Mouse (Mus musculus) Muller cell, postnatal 12 days (primary cell): Measurements from ENCODE around the gene Tln1.
"Not testable (repeated sequence)": the region's sequence is repeated elsewhere in the genome, so short reads cannot be mapped to it uniquely, and the experiment has no call there.

Experiments
- DNase-seq: peaks from one replicate; pipeline ENCODE4 v3.0.0-alpha.2; 2015; ENCODE audit errors: inconsistent ontology term

Gene Tln1

GRCm38 (mm10) chr4:43506074-43506473, 56.4 kb downstream of the Tln1 start:
- DNase-seq = no peak

DNA sequence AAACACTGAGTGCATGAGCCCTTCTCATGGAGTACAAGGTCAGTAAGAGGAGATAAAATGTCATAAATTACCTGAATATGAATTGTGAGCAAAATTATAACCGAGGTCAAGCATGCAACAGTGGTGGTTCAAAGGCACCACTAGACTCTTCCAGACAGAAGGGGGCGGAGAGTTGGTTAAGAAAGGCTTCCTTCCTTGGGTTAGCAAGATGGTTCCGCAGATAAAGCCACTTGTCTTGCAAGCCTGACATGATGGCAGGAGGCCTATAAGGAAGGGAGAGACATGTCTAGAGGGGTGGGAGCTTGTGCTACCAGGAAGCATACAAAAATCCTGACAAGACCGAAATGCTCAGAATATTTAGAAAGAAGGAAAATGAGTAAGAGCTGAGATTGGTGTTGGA, 58.2 kb downstream of the Tln1 start:
- DNase-seq = no peak

DNA sequence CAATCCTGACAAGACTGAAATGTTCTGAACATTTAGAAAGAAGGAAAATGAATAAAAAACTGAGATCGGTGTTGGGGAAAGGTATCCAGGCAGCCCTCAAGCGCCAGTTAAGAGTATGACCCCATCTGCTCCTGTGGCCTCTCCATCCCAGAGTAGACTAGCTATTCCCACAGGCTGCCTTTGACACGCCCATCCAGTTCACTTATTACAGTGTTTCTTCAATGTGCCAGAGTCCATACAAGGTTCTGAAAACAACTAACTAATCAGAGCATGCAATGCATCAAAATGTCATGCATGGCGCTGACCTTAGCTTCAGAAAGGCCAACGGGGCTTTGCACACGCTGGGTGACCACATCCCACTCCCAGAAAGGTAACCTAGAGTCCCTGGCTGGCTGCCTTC, 59.0 kb downstream of the Tln1 start:
- DNase-seq = no peak

DNA sequence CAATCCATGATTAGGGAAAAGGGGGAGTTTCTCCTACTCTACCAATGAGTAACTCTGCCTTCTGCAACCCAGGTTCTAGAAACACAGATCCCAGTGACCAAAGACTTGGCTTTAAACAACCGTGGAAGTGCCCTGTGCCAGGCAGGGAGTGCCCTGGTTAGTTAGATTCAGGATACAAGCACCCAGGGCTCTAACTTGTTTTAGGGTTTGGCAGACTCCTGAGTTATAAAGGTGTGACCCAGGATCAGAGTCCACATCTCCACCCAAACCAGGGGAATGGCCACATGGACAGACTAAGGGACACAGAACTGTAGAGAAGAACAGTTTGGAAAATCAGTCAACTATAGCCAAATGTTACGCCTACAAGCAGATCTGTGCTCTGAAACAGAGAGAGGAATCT, 59.5 kb downstream of the Tln1 start:
- no peak for DNase-seq

DNA sequence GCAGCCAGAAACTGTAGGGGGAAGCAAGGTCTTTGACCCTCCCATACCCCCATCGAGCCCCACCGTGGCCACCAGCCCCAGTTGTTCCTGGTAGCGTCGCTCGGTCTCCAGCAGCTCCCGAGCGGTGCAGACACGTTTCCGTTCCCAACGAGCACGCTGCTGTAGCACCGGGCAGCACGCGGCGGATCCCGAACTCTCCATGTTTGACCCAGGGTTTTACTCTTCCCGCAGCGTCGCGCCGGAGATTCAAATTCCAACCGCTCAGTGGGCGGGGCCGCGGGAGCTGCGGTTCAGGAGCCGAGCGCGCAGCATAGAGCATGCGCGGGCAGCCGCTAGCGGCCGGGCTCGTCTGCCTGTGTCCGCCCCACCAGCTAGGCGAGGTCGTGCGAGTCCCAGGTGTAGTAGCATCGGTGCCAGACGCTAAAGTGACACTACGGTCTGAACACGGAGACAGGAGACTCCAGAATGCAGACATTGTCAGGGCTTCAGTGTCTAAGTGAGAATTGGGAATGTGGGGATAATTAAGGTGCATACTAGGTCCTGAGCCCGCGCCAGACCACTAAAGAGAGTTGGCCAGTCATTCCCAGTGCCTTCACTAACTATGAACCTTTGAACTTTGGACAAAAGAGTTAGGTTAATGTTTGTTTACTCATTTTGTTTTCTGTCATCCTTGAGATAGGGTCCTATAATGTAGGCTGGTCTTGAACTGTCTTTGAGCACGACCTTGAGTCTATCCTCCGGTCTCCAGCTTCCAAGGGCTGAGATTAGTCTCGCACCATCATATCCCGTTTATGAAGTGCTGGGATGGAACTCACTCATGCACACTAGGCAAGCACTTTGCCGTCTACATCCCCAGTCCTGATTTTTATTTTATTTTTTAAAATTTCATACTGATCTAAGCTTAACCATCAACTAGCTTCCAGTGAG, 62.8 kb downstream of the Tln1 start, which contains the start of gene Arhgef39:
Gene Arhgef39, minus strand, starts transcription at position 289 of the 927 bp plus-strand sequence.
- DNase-seq = peak; percentile 87

- DNase-seq = no peak
Measured at GRCm38 (mm10) chr4:43498983-43499382, 63.5 kb downstream of the Tln1 start.

DNA sequence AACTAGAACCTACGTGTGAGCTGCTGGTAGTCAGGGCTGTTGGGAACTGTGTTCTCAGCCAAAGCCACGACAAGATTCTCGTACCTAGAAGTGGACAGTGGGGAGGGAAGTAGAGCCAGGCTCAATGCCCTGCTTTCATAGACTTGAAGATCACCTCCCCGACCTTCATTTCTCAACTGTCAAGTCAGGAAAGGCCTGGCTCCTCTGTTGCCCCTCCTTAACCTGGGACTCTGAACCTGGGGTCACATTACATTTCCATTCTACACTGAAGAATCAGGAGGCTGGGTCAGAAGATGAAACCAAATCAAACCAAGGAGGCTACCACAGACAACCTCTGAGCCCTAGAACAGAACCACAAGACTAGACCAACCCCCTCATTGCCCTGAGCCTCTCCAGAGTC, 64.5 kb downstream of the Tln1 start:
- no peak for DNase-seq

- DNase-seq = no peak
Measured at GRCm38 (mm10) chr4:43497405-43497804, 65.1 kb downstream of the Tln1 start.

GRCm38 (mm10) chr4:43496587-43496986, 65.9 kb downstream of the Tln1 start:
- DNase-seq = no peak

DNA sequence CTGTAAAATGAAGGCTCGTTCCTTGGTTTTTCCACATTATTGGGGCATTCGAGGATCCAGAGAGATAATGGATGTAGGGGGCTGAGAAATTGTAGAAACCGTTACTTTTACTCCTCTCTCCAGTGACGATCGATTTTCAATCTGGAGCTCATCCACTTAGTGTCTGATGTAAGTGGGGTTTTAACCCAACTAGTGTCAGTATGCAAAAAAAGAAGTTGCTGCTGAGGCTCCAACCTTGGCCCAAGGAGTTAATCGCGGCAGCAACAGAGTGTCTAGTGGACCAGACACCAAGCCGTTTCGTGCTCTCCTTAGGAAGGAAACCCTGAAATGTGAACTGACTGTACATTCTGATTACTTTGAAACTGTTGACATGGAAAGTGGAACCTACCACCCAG, 68.6 kb downstream of the Tln1 start:
- DNase-seq = no peak

- DNase-seq = peak; percentile 96
Measured at GRCm38 (mm10) chr4:43493186-43493845, 69.2 kb downstream of the Tln1 start.

DNA sequence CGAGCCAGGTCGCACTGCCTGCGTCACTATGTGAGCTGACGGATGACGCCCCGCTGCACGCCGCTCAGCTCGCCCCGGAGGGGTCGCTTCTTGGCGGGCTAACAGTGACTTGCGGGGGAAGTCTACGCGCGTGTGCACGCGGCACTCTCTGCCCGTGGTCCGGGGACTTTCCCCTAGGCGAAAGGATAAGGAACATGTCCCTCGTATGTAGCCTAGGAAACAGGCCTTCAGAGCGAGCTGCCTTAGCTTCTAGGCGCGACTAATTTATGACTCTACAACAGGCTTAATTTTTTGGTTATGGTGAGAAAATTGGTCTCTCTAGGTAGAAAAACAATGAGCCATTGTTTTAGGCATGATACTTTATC, 69.7 kb downstream of the Tln1 start, which contains the start of gene Ccdc107:
Gene Ccdc107, plus strand, starts transcription at position 80 of the 365 bp plus-strand sequence.
- DNase-seq = peak; percentile 97

GRCm38 (mm10) chr4:43492101-43492820, 70.2 kb downstream of the Tln1 start:
- peak; percentile 57 for DNase-seq

DNA sequence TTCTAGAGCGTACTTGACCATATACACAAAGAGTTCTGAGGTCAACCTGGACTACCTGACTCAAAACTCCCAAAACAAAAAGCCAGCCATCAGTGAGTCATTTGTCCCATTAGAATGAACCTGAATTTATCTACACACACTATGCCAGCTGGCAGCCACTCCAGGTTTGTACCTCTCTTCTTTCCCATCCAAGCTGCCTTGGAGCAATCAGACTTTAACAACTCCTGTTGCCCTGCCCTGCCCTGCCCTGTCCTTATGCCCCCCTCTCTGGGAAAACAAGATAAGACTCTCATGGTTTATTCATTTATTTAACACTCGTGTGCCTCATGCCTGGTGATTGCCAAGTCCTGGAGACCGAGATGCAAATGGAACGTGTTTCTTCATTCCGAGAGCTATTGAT, 71.7 kb downstream of the Tln1 start:
- DNase-seq = no peak

DNA sequence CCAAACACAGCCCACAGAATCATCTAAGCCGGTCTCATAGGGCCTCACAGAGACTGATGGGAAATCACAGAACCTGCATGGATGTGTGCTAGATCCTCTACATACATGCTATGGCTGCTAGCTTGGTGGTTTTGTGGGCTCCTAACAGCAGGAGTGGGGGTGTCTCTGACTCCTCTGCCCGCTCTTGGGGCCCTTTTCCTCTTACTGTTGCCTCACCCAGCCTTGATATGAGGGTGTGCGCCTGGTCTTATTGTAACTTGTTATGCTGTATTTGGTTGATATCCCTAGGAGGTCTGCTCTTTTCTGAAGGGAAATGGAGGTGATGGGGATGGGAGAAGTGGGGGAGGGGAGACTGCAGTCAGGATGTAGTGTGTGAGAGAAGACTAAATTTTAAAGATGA, 72.9 kb downstream of the Tln1 start:
- DNase-seq = no peak

DNA sequence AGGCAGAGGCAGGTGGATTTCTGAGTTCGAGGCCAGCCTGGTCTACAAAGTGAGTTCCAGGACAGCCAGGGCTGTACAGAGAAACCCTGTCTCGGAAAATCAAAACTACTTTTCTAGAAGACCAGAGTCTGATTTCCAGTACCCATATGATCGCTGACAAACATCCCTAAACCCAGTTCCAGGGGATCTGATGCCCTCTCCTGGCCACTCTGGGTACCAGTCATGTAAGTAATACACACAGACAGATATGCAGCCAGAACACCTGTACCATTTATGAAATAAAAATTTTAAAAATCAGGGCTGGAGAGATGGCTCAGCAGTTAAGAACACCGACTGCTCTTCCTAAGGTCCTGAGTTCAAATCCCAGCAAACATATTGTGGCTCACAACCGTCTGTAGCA, 76.8 kb downstream of the Tln1 start:
- DNase-seq = not testable (repeated sequence)

- no peak for DNase-seq
Measured at GRCm38 (mm10) chr4:43483535-43484091, 78.9 kb downstream of the Tln1 start, which contains the start of gene Sit1. Gene Sit1, minus strand, starts transcription at chr4:43483734.

- DNase-seq = no peak
Measured at GRCm38 (mm10) chr4:43482591-43482990, 79.9 kb downstream of the Tln1 start.

- DNase-seq = no peak
Measured at GRCm38 (mm10) chr4:43481894-43482456, 80.5 kb downstream of the Tln1 start.
